Mouse (Mus musculus) E14TG2a.4 (cell line): ENCODE results near the gene Fam107a.

Source experiments
- CTCF ChIP-seq: conservative IDR thresholded peaks from 2 replicates; pipeline ENCODE4 v1.5.1; 2014; ENCODE audit warnings: low read length
- NANOG ChIP-seq: IDR thresholded peaks from 2 replicates; pipeline ENCODE4 v1.6.1; 2014; ENCODE audit warnings: borderline replicate concordance, low read length, mixed read lengths

GRCm38 (mm10) chr14:8259166-8259565, 58.7 kb downstream of the Fam107a start, which contains the start of gene Acox2:
- no peak for TF ChIP-seq CTCF
- no peak for TF ChIP-seq NANOG
